In genomic region chr11:116530187-116531147, GRCm38 (mm10) we compare ENCODE assay signal across 8 mouse cellular contexts. TPM values are rescaled to one million over a fixed set of nuclear protein-coding genes. Genes with fewer than 3 reads are reported as not detected.
DNase-seq lines count a peak whose midpoint lies in the region; ATAC-seq and TF ChIP-seq lines count a peak whose summit lies in the region.

TSS of gene Sphk1 (plus strand) at chr11:116530925.

- no peak for TF ChIP-seq CTCF in left cerebral cortex, adult 2 months (IDR thresholded peaks at IDR 0.05)
- TF ChIP-seq CTCF in kidney, postnatal 0 days (IDR thresholded peaks at IDR 0.05; ENCODE audit: low read depth), result no peak

- H3K27me3 ChIP-seq in erythroblast, embryonic 14.5 days (ENCODE audit: control insufficient read depth), result peaks cover 52% of the 10 kb centered on the region
- no peaks in the 10 kb centered on the region for H3K27me3 ChIP-seq in kidney, postnatal 0 days (ENCODE audit: insufficient read depth, low read length)

- no peaks in the 10 kb centered on the region for H3K9me3 ChIP-seq in erythroblast, embryonic 14.5 days (ENCODE audit: control insufficient read depth, low read length)
- H3K9me3 ChIP-seq in kidney, postnatal 0 days (replicated peaks; ENCODE audit: low read length), result no peaks in the 10 kb centered on the region

- peak within 1 kb of the TSS; percentile 58 for H3K9ac ChIP-seq in kidney, postnatal 0 days (ENCODE audit: low read depth, low read length)

- 30% methylated on average over 11 of the region's 11 CpGs for WGBS in kidney, postnatal 0 days

- peak in 1 of 2 experiments; percentile 11 for DNase-seq in left cerebral cortex, adult 2 months (ENCODE audit: extremely low spot score in 1 of 2, low spot score in 2 of 2)
- no peak for DNase-seq in left cerebral cortex, adult 8-10 months (ENCODE audit: low spot score in 2 of 2)
- DNase-seq in kidney, postnatal 0 days (ENCODE audit: low spot score), result no peak
- DNase-seq in mesoderm, embryonic 11.5 days (ENCODE audit: low read depth, low spot score), result peak; percentile 52
- DNase-seq in left cerebral cortex, postnatal 25 days (ENCODE audit: low spot score in 2 of 2), result no peak
- DNase-seq in layer of hippocampus, postnatal 36 days, result no peak

- peak within 1 kb of the TSS; percentile 48 for H3K4me3 ChIP-seq in left cerebral cortex, adult 2 months
- H3K4me3 ChIP-seq in erythroblast, embryonic 14.5 days (replicated peaks), result peak within 1 kb of the TSS; percentile 70
- peak within 1 kb of the TSS; percentile 53 for H3K4me3 ChIP-seq in kidney, postnatal 0 days (replicated peaks; ENCODE audit: low read depth, low read length)

- ATAC-seq in kidney, postnatal 0 days (replicated peaks; ENCODE audit: low FRiP score, low read depth), result no peak
- no peak for ATAC-seq in granulocyte monocyte progenitor cell, adult 5-6 weeks (replicated peaks; ENCODE audit: poor library complexity, severe bottlenecking)

- peaks cover 70% of the 10 kb centered on the region for H3K4me1 ChIP-seq in erythroblast, embryonic 14.5 days (ENCODE audit: control insufficient read depth)
- peaks cover 33% of the 10 kb centered on the region for H3K4me1 ChIP-seq in kidney, postnatal 0 days (replicated peaks; ENCODE audit: insufficient read depth, low read length)

- peak within 1 kb of the TSS; percentile 98 for H3K4me2 ChIP-seq in kidney, postnatal 0 days (ENCODE audit: low read length)

- H3K27ac ChIP-seq in left cerebral cortex, adult 2 months, result no peak within 1 kb of the TSS
- 0 out of 2 replicates have a peak within 1 kb of the TSS, but pooled peaks have one; percentile 11 for H3K27ac ChIP-seq in kidney, postnatal 0 days

- intact Hi-C loops in left cerebral cortex, adult 2 months (cut with DNase I), result no loop called here
- intact Hi-C loops in left cerebral cortex, postnatal 25 days (cut with DNase I), result loop anchor here (5.0 kb wide), 1 partner anchor 38 kb away; the partner anchor contains the start of gene Prpsap1

- peaks cover 25% of the 10 kb centered on the region for H3K36me3 ChIP-seq in erythroblast, embryonic 14.5 days (ENCODE audit: control insufficient read depth)
- no peaks in the 10 kb centered on the region for H3K36me3 ChIP-seq in kidney, postnatal 0 days (ENCODE audit: insufficient read depth, low read length)

RNA-seq across cellular contexts. Expression of gene Sphk1, which starts in this region (rescaled TPM):
- 1 to 10 TPM; 6.1 to 6.8 TPM for total RNA-seq in left cerebral cortex, adult 2 months (2021)
- total RNA-seq in left cerebral cortex, adult 8-10 months (2022), result 1 to 10 TPM; 5.6 to 7.2 (median 6.3) TPM
- polyA plus RNA-seq in erythroblast, embryonic 14.5 days (2012), result 13.6 and 14.3 TPM in 2 replicates
- polyA plus RNA-seq in kidney, postnatal 0 days (2015; fragmentation: Nextera tagmentation; extraction: Ambion mirVana), result 8.0 and 9.0 TPM in 2 replicates
- not detected in 2 replicates for total RNA-seq in granulocyte monocyte progenitor cell, adult 5-6 weeks (2014; fragmentation: Nextera tagmentation)
- not detected in 2 replicates for total RNA-seq in granulocyte monocyte progenitor cell, adult 5-6 weeks (2017)
- 1 to 10 TPM; 4.9 to 5.5 TPM for total RNA-seq in left cerebral cortex, postnatal 25 days (2021)
- 1 to 10 TPM; 1.3 to 2.4 TPM for total RNA-seq in layer of hippocampus, postnatal 36 days (2021)
